Mouse (Mus musculus) CH12.LX (cell line): ENCODE data around the gene Inpp4b.

Experiments
- CTCF ChIP-seq, 2 experiments: IDR thresholded peaks in 1 of 2; conservative IDR thresholded peaks in 1 of 2; 2 replicates each; pipeline ENCODE4 v1.5.1; 2011 to 2012; ENCODE audit warnings: low read depth in 2 of 2, low read length in 2 of 2, improper control_type of control experiment in 1 of 2, inconsistent platforms in 1 of 2, mild to moderate bottlenecking in 1 of 2, moderate library complexity in 1 of 2
- GABPA ChIP-seq: IDR thresholded peaks from 2 replicates; pipeline ENCODE4 v1.6.1; 2012; ENCODE audit warnings: low read depth, low read length, improper control_type of control experiment, inconsistent platforms; ENCODE audit not compliant: insufficient replicate concordance
- MAFK ChIP-seq: IDR thresholded peaks from 2 replicates; pipeline ENCODE4 v1.6.1; 2011; ENCODE audit warnings: low read length, improper control_type of control experiment; ENCODE audit not compliant: insufficient replicate concordance
- MAX ChIP-seq: IDR thresholded peaks from 2 replicates; pipeline ENCODE4 v1.6.1; 2011; ENCODE audit warnings: low read length, improper control_type of control experiment
- MAZ ChIP-seq: IDR thresholded peaks from 2 replicates; pipeline ENCODE4 v1.6.1; 2012; ENCODE audit warnings: low read depth, mild to moderate bottlenecking, inconsistent platforms, low read length, improper control_type of control experiment, moderate library complexity
- NELFE ChIP-seq: IDR thresholded peaks from 2 replicates; pipeline ENCODE4 v1.6.1; 2011; ENCODE audit warnings: low read depth, low read length, improper control_type of control experiment
- POLR2A ChIP-seq: IDR thresholded peaks from 2 replicates; pipeline ENCODE4 v1.6.1; 2011; ENCODE audit warnings: low read depth, mild to moderate bottlenecking, improper control_type of control experiment, low read length
- RAD21 ChIP-seq: IDR thresholded peaks from 2 replicates; pipeline ENCODE4 v1.6.1; 2011; ENCODE audit warnings: low read depth, mild to moderate bottlenecking, low read length, improper control_type of control experiment, moderate library complexity
- RCOR1 ChIP-seq: conservative IDR thresholded peaks from 2 replicates; pipeline ENCODE4 v1.6.1; 2012; ENCODE audit warnings: low read depth, mild to moderate bottlenecking, inconsistent platforms, low read length, improper control_type of control experiment
- TBP ChIP-seq: conservative IDR thresholded peaks from 2 replicates; pipeline ENCODE4 v1.6.1; 2011; ENCODE audit warnings: low read depth, low read length, improper control_type of control experiment
- UBTF ChIP-seq: IDR thresholded peaks from 2 replicates; pipeline ENCODE4 v1.6.1; 2012; ENCODE audit warnings: low read depth, mild to moderate bottlenecking, inconsistent platforms, low read length, improper control_type of control experiment, moderate library complexity

DNA sequence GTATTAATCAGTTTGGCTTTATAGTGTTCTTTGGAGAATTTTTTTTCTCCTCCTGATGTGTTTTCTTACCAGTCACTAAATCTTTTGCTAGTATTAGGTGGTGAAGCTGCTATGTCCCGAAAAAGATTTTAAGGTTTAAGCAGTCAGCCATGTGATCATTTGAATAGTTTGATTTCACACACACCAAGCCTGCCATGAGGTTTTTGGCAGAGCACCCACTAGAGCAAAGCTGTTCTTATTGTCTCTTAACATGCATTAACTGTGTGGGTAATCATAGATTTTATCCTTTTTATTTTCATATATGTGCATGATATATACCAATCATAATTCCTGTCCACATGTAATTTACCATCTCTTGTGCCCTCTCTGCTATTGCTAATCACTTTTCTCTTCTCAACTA is 240.6 kb downstream of the Inpp4b start:
- TF ChIP-seq MAZ = no peak
- TF ChIP-seq RCOR1 = no peak
- no peak for TF ChIP-seq UBTF
- TF ChIP-seq CTCF (conservative IDR thresholded peaks at IDR 0.05 in 1 of 2, IDR thresholded peaks at IDR 0.05 in 1 of 2; ENCODE audit: low read depth in 2 of 2, low read length in 2 of 2) = no peak
- TF ChIP-seq RAD21 = no peak
- no peak for TF ChIP-seq NELFE
- no peak for TF ChIP-seq MAX
- TF ChIP-seq GABPA = no peak
- TF ChIP-seq POLR2A = no peak
- no peak for TF ChIP-seq TBP
- TF ChIP-seq MAFK = no peak
